Mouse (Mus musculus) CH12.LX (cell line): ENCODE data around the gene Scrn3. TPM values are rescaled to one million over a fixed set of nuclear protein-coding genes. Genes with fewer than 3 reads are reported as not detected.

Experiments used
- DNase-seq: peaks from one replicate; pipeline ENCODE4 v3.0.0-alpha.2; 2013; ENCODE audit errors: extremely low read depth
- H3K27ac ChIP-seq: 2 replicates; pipeline ENCODE4 v1.5.1; 2012; ENCODE audit warnings: low read depth, mild to moderate bottlenecking, control low read depth, moderate library complexity; ENCODE audit not compliant: insufficient read depth
- H3K27me3 ChIP-seq: replicated peaks from 2 replicates; pipeline ENCODE3; 2012; ENCODE audit warnings: inconsistent platforms
- H3K36me3 ChIP-seq, 2 experiments: replicated peaks in 1 of 2; 2 replicates each; pipeline versions ENCODE3 to v1.6.1; 2012; ENCODE audit warnings: inconsistent platforms in 1 of 2, low read length in 1 of 2, mild to moderate bottlenecking in 1 of 2, mixed read lengths in 1 of 2, moderate library complexity in 1 of 2; ENCODE audit not compliant: control insufficient read depth in 1 of 2, insufficient read depth in 1 of 2
- H3K4me1 ChIP-seq, 2 experiments: 2 replicates each; pipeline ENCODE4 v1.6.1; 2012; ENCODE audit warnings: inconsistent platforms in 1 of 2, moderate library complexity in 1 of 2; ENCODE audit not compliant: insufficient read depth in 2 of 2, control insufficient read depth in 1 of 2
- H3K4me2 ChIP-seq: 2 replicates; pipeline ENCODE4 v1.6.1; 2012; ENCODE audit warnings: low read depth, mild to moderate bottlenecking, control low read depth; ENCODE audit not compliant: poor library complexity, insufficient read depth, severe bottlenecking
- H3K4me3 ChIP-seq, 3 experiments: fragments of 150-350 bp in 1 of 3; sonication (generic) in 1 of 3; replicated peaks in 1 of 3; 2 replicates each; pipeline versions ENCODE3 to v1.5.1; 2011 to 2012; ENCODE audit warnings: low read depth in 2 of 3, low read length in 2 of 3, mild to moderate bottlenecking in 2 of 3, moderate library complexity in 2 of 3, control low read depth in 1 of 3, improper control_type of control experiment in 1 of 3, inconsistent platforms in 1 of 3, mixed read lengths in 1 of 3; ENCODE audit not compliant: poor library complexity in 1 of 3
- H3K79me2 ChIP-seq: replicated peaks from 2 replicates; pipeline ENCODE4 v1.6.1; 2012; ENCODE audit warnings: mild to moderate bottlenecking, moderate library complexity; ENCODE audit not compliant: control insufficient read depth, poor library complexity, insufficient read depth, severe bottlenecking; ENCODE audit errors: extremely low read depth
- H3K9ac ChIP-seq: 2 replicates; pipeline ENCODE4 v1.6.1; 2012; ENCODE audit warnings: low read depth, mild to moderate bottlenecking, control low read depth, moderate library complexity; ENCODE audit not compliant: insufficient read depth
- H3K9me3 ChIP-seq: replicated peaks from 2 replicates; pipeline ENCODE3; 2012; ENCODE audit warnings: low read length, inconsistent platforms, mixed read lengths
- CHD1 ChIP-seq: IDR thresholded peaks from 2 replicates; pipeline ENCODE4 v1.6.1; 2012; ENCODE audit warnings: low read depth, low read length, improper control_type of control experiment, inconsistent platforms
- CHD2 ChIP-seq: IDR thresholded peaks from 2 replicates; pipeline ENCODE4 v1.6.1; 2011; ENCODE audit warnings: low read length, improper control_type of control experiment
- CTCF ChIP-seq, 2 experiments: IDR thresholded peaks in 1 of 2; conservative IDR thresholded peaks in 1 of 2; 2 replicates each; pipeline ENCODE4 v1.5.1; 2011 to 2012; ENCODE audit warnings: low read depth in 2 of 2, low read length in 2 of 2, improper control_type of control experiment in 1 of 2, inconsistent platforms in 1 of 2, mild to moderate bottlenecking in 1 of 2, moderate library complexity in 1 of 2
- ELF1 ChIP-seq: IDR thresholded peaks from 2 replicates; pipeline ENCODE4 v1.6.1; 2014; ENCODE audit warnings: low read depth, mild to moderate bottlenecking, inconsistent platforms, low read length, improper control_type of control experiment
- EP300 ChIP-seq: IDR thresholded peaks from 2 replicates; pipeline ENCODE4 v1.6.1; 2011; ENCODE audit warnings: low read length, improper control_type of control experiment
- ETS1 ChIP-seq: conservative IDR thresholded peaks from 2 replicates; pipeline ENCODE4 v1.6.1; 2012; ENCODE audit warnings: low read depth, mild to moderate bottlenecking, inconsistent platforms, low read length, improper control_type of control experiment, moderate library complexity
- GABPA ChIP-seq: IDR thresholded peaks from 2 replicates; pipeline ENCODE4 v1.6.1; 2012; ENCODE audit warnings: low read depth, low read length, improper control_type of control experiment, inconsistent platforms; ENCODE audit not compliant: insufficient replicate concordance
- IRF4 ChIP-seq: IDR thresholded peaks from 2 replicates; pipeline ENCODE4 v1.6.1; 2014; ENCODE audit warnings: low read depth, mild to moderate bottlenecking, inconsistent platforms, low read length, improper control_type of control experiment
- JUN ChIP-seq: IDR thresholded peaks from 2 replicates; pipeline ENCODE4 v1.6.1; 2011; ENCODE audit warnings: low read depth, mild to moderate bottlenecking, low read length, improper control_type of control experiment, moderate library complexity; ENCODE audit not compliant: insufficient read depth
- JUND ChIP-seq: conservative IDR thresholded peaks from 2 replicates; pipeline ENCODE4 v1.6.1; 2011; ENCODE audit warnings: low read depth, low read length, improper control_type of control experiment
- KAT2A ChIP-seq: IDR thresholded peaks from 2 replicates; pipeline ENCODE4 v1.6.1; 2012; ENCODE audit warnings: low read length, improper control_type of control experiment, inconsistent platforms; ENCODE audit not compliant: insufficient replicate concordance
- MAFK ChIP-seq: IDR thresholded peaks from 2 replicates; pipeline ENCODE4 v1.6.1; 2011; ENCODE audit warnings: low read length, improper control_type of control experiment; ENCODE audit not compliant: insufficient replicate concordance
- MAZ ChIP-seq: IDR thresholded peaks from 2 replicates; pipeline ENCODE4 v1.6.1; 2012; ENCODE audit warnings: low read depth, mild to moderate bottlenecking, inconsistent platforms, low read length, improper control_type of control experiment, moderate library complexity
- MEF2A ChIP-seq: IDR thresholded peaks from 2 replicates; pipeline ENCODE4 v1.6.1; 2014; ENCODE audit warnings: low read depth, mild to moderate bottlenecking, inconsistent platforms, low read length, improper control_type of control experiment, borderline replicate concordance
- MXI1 ChIP-seq: IDR thresholded peaks from 2 replicates; pipeline ENCODE4 v1.6.1; 2011; ENCODE audit warnings: mild to moderate bottlenecking, low read depth, low read length, improper control_type of control experiment
- MYC ChIP-seq: IDR thresholded peaks from 2 replicates; pipeline ENCODE4 v1.6.1; 2011; ENCODE audit warnings: low read depth, mild to moderate bottlenecking, improper control_type of control experiment, low read length
- NELFE ChIP-seq: IDR thresholded peaks from 2 replicates; pipeline ENCODE4 v1.6.1; 2011; ENCODE audit warnings: low read depth, low read length, improper control_type of control experiment
- PAX5 ChIP-seq: IDR thresholded peaks from 2 replicates; pipeline ENCODE4 v1.6.1; 2012; ENCODE audit warnings: low read length, inconsistent platforms, mixed read lengths
- POLR2A ChIP-seq: IDR thresholded peaks from 2 replicates; pipeline ENCODE4 v1.6.1; 2011; ENCODE audit warnings: low read depth, mild to moderate bottlenecking, improper control_type of control experiment, low read length
- POLR2AphosphoS2 ChIP-seq: IDR thresholded peaks from 2 replicates; pipeline ENCODE4 v1.6.1; 2011; ENCODE audit warnings: low read depth, low read length, improper control_type of control experiment
- RAD21 ChIP-seq: IDR thresholded peaks from 2 replicates; pipeline ENCODE4 v1.6.1; 2011; ENCODE audit warnings: low read depth, mild to moderate bottlenecking, low read length, improper control_type of control experiment, moderate library complexity
- SIN3A ChIP-seq: IDR thresholded peaks from 2 replicates; pipeline ENCODE4 v1.6.1; 2012; ENCODE audit warnings: low read length, improper control_type of control experiment, inconsistent platforms
- SMC3 ChIP-seq: IDR thresholded peaks from 2 replicates; pipeline ENCODE4 v1.6.1; 2011; ENCODE audit warnings: low read depth, low read length, improper control_type of control experiment
- TCF12 ChIP-seq: IDR thresholded peaks from 2 replicates; pipeline ENCODE4 v1.6.1; 2014; ENCODE audit warnings: low read depth, mild to moderate bottlenecking, inconsistent platforms, low read length, improper control_type of control experiment
- USF1 ChIP-seq: IDR thresholded peaks from 2 replicates; pipeline ENCODE4 v1.6.1; 2014; ENCODE audit warnings: low read depth, mild to moderate bottlenecking, inconsistent platforms, low read length, improper control_type of control experiment
- USF2 ChIP-seq: conservative IDR thresholded peaks from 2 replicates; pipeline ENCODE4 v1.6.1; 2011; ENCODE audit warnings: low read depth, low read length, improper control_type of control experiment
- ZC3H11A ChIP-seq: IDR thresholded peaks from 2 replicates; pipeline ENCODE4 v1.6.1; 2012; ENCODE audit warnings: low read depth, mild to moderate bottlenecking, inconsistent platforms, low read length, improper control_type of control experiment
- ZMIZ1 ChIP-seq: IDR thresholded peaks from 2 replicates; pipeline ENCODE4 v1.6.1; 2012; ENCODE audit warnings: low read depth, mild to moderate bottlenecking, inconsistent platforms, low read length, improper control_type of control experiment
- ZNF384 ChIP-seq: IDR thresholded peaks from 2 replicates; pipeline ENCODE4 v1.6.1; 2012; ENCODE audit warnings: low read depth, low read length, improper control_type of control experiment, inconsistent platforms
- dilution Hi-C: fragments of 300-500 bp; cut with MboI; formaldehyde crosslinking; loops from 2 replicates; pipeline ENCODE4 v1.14.3; 2020; ENCODE audit warnings: low sequenced_read_pairs; ENCODE audit not compliant: extremely low pct_unique_long_range_greater_than_20kb, extremely low pct_ligation_motif_present
- in situ Hi-C: fragments of 300-500 bp; cut with MboI; formaldehyde crosslinking; loops from 3 replicates; pipeline ENCODE4 v1.14.3; 2019; ENCODE audit warnings: low sequenced_read_pairs, low pct_ligation_motif_present, low pct_unique_long_range_greater_than_20kb, mixed read lengths
- polyA plus RNA-seq: library from polyadenylated mRNA; unstranded; fragments of >175 nt; gene quantifications from 2 replicates; pipeline ENCODE4 v1.2.1, GENCODE M21; 2012; ENCODE audit warnings: low read depth; ENCODE audit not compliant: insufficient read length
- total RNA-seq, 2 experiments: library from RNA; depleted of rRNA; stranded (reverse); fragments of 300-350 nt in 1 of 2; fragments of >200 nt in 1 of 2; gene quantifications; 2 replicates each; pipeline ENCODE4 v1.2.3; 2012 to 2014

The Scrn3 gene
- total and polyA plus RNA-seq, 3 experiments: 6.6 to 14.8 (median 11.1) TPM

- Histone ChIP-seq H3K27ac (no peak overlapping the region), H3K4me3 (no peak overlapping the region), H3K27me3 (no peaks in the 10 kb centered on the region), H3K4me2 (no peak overlapping the region), H3K79me2 (no peaks in the 10 kb centered on the region), H3K36me3 (no peaks in the 10 kb centered on the region), H3K9ac (no peak overlapping the region), H3K4me1 (no peaks in the 10 kb centered on the region), H3K9me3 (peaks cover 5% of the 10 kb centered on the region)
- dilution Hi-C loops (no loop called here), in situ Hi-C loops (loop anchor here (10.0 kb wide), 1 partner anchor 52 kb away; the partner anchor contains the start of gene Ola1)
- no peak for DNase-seq
- TF ChIP-seq SIN3A (no peak), ETS1 (no peak), RAD21 (no peak), ELF1 (no peak), JUND (no peak), JUN (no peak), POLR2AphosphoS2 (no peak), CHD2 (no peak), ZNF384 (no peak), KAT2A (no peak), MXI1 (no peak), TCF12 (no peak), USF2 (no peak), MYC (no peak), CTCF (conservative IDR thresholded peaks at IDR 0.05 in 1 of 2, IDR thresholded peaks at IDR 0.05 in 1 of 2; ENCODE audit: low read depth in 2 of 2, low read length in 2 of 2) (no peak), MAZ (no peak), IRF4 (no peak), ZC3H11A (no peak), GABPA (no peak), EP300 (no peak)
Measured at GRCm38 (mm10) chr2:73267231-73267630, 45.2 kb upstream of the Scrn3 start.

- Histone ChIP-seq H3K4me1 (no peaks in the 10 kb centered on the region), H3K27me3 (no peaks in the 10 kb centered on the region)
Measured at GRCm38 (mm10) chr2:73267818-73268217, 44.6 kb upstream of the Scrn3 start.

More at GRCm38 (mm10) chr2:73267818-73268217, 44.6 kb upstream of the Scrn3 start:
- no peak overlapping the region for H3K27ac ChIP-seq
- H3K4me2 ChIP-seq: no peak overlapping the region
- H3K36me3 ChIP-seq: no peaks in the 10 kb centered on the region
- in situ Hi-C loops: loop anchor here (10.0 kb wide), 1 partner anchor 53 kb away; the partner anchor contains the start of gene Ola1
- H3K4me3 ChIP-seq: no peak overlapping the region
- H3K9ac ChIP-seq: no peak overlapping the region
- no peaks in the 10 kb centered on the region for H3K79me2 ChIP-seq
- TF ChIP-seq NELFE: no peak
- TF ChIP-seq CHD2: no peak
- no peak for TF ChIP-seq SMC3
- TF ChIP-seq TCF12: no peak
- no peak for TF ChIP-seq MEF2A
- no peak for TF ChIP-seq USF1
- TF ChIP-seq POLR2A: no peak
- no peak for TF ChIP-seq CHD1
- TF ChIP-seq MAZ: no peak
- TF ChIP-seq ZMIZ1: no peak
- no peak for TF ChIP-seq JUND
- TF ChIP-seq PAX5: no peak
- no peak for TF ChIP-seq MYC
- TF ChIP-seq ZNF384: no peak
- TF ChIP-seq MAFK: no peak
- no peak for TF ChIP-seq KAT2A
- no peak for TF ChIP-seq MXI1
- no peak for TF ChIP-seq IRF4
- TF ChIP-seq, all 38 proteins: peak for 0
- dilution Hi-C loops: no loop called here
- no peak for DNase-seq
- H3K9me3 ChIP-seq: peaks cover 7% of the 10 kb centered on the region
